8 mouse cellular contexts compared by ENCODE assay signal in genomic region chr16:93883423-93884085, GRCm38 (mm10). TPM values are rescaled to one million over a fixed set of nuclear protein-coding genes. Genes with fewer than 3 reads are reported as not detected.
A peak's percentile ranks its signal among the peaks of the same experiment; 100 is the strongest.
DNase-seq lines count a peak whose midpoint lies in the region; ATAC-seq and TF ChIP-seq lines count a peak whose summit lies in the region.

Chaf1b (plus strand) TSS chr16:93883901.

- H3K27me3 ChIP-seq in embryonic facial prominence, embryonic 15.5 days, result no peaks in the 10 kb centered on the region
- no peaks in the 10 kb centered on the region for H3K27me3 ChIP-seq in limb, embryonic 14.5 days (ENCODE audit: control insufficient read depth, insufficient read depth, low read length)
- H3K27me3 ChIP-seq in midbrain, postnatal 0 days (ENCODE audit: insufficient read depth, low read length), result no peaks in the 10 kb centered on the region

- H3K4me1 ChIP-seq in bone marrow, adult 2 months (ENCODE audit: control insufficient read depth, insufficient read depth, low read length), result no peaks in the 10 kb centered on the region
- peaks cover 18% of the 10 kb centered on the region for H3K4me1 ChIP-seq in embryonic facial prominence, embryonic 15.5 days
- H3K4me1 ChIP-seq in limb, embryonic 14.5 days (ENCODE audit: control insufficient read depth, insufficient read depth, low read length), result peaks cover 3% of the 10 kb centered on the region; the same call in 1 of the 2 replicates
- 0 out of 2 replicates have a peak, but pooled peaks cover 2% of the 10 kb centered on the region for H3K4me1 ChIP-seq in midbrain, postnatal 0 days (ENCODE audit: insufficient read depth, low read length)

- peak within 1 kb of the TSS; percentile 88 for H3K4me2 ChIP-seq in embryonic facial prominence, embryonic 15.5 days (replicated peaks)
- H3K4me2 ChIP-seq in limb, embryonic 14.5 days (replicated peaks; ENCODE audit: low read depth, low read length, severe bottlenecking), result peak within 1 kb of the TSS; percentile 87
- H3K4me2 ChIP-seq in midbrain, postnatal 0 days (ENCODE audit: low read depth, low read length, poor library complexity, severe bottlenecking), result peak within 1 kb of the TSS; percentile 97

- peak within 1 kb of the TSS; percentile 92 for H3K4me3 ChIP-seq in bone marrow, adult 2 months (replicated peaks; ENCODE audit: control insufficient read depth, low read depth, low read length)
- peak within 1 kb of the TSS; percentile 85 for H3K4me3 ChIP-seq in embryonic facial prominence, embryonic 15.5 days (replicated peaks)
- peak within 1 kb of the TSS; percentile 82 for H3K4me3 ChIP-seq in limb, embryonic 14.5 days (replicated peaks; ENCODE audit: low read length)
- H3K4me3 ChIP-seq in midbrain, postnatal 0 days (ENCODE audit: low read depth, low read length), result peak within 1 kb of the TSS; percentile 66

- DNase-seq in 416B (ENCODE audit: low read depth), result peak; percentile 98
- DNase-seq in heart, adult 8-10 months (ENCODE audit: low spot score), result peak; percentile 93
- DNase-seq in kidney, adult 9 months, result peak; percentile 98
- DNase-seq in limb, embryonic 14.5 days (ENCODE audit: low spot score), result peak; percentile 96
- DNase-seq in midbrain, postnatal 0 days (ENCODE audit: low spot score), result peak; percentile 97
- DNase-seq in spleen, postnatal 14 days (ENCODE audit: low spot score in 2 of 2), result peak; percentile 99

- no peak within 1 kb of the TSS; the same call in 1 of the 2 replicates for H3K27ac ChIP-seq in bone marrow, adult 2 months (ENCODE audit: control insufficient read depth, insufficient read depth, low read depth, low read length, poor library complexity)
- H3K27ac ChIP-seq in embryonic facial prominence, embryonic 15.5 days (replicated peaks), result no peak within 1 kb of the TSS; the same call in 1 of the 2 replicates
- no peak within 1 kb of the TSS for H3K27ac ChIP-seq in limb, embryonic 14.5 days (replicated peaks; ENCODE audit: low read depth, low read length)
- H3K27ac ChIP-seq in midbrain, postnatal 0 days (ENCODE audit: low read depth, low read length), result no peak within 1 kb of the TSS

- no peak for TF ChIP-seq CTCF in bone marrow, adult 2 months (IDR thresholded peaks at IDR 0.05; ENCODE audit: control insufficient read depth, insufficient read depth, low read length)
- peak; percentile 39; the same call in 1 of the 2 replicates for TF ChIP-seq CTCF in midbrain, postnatal 0 days (IDR thresholded peaks at IDR 0.05)

- peak within 1 kb of the TSS; percentile 54 for H3K9ac ChIP-seq in embryonic facial prominence, embryonic 15.5 days
- peak within 1 kb of the TSS; percentile 72 for H3K9ac ChIP-seq in limb, embryonic 14.5 days (ENCODE audit: low read depth, low read length, severe bottlenecking)
- peak within 1 kb of the TSS; percentile 60 for H3K9ac ChIP-seq in midbrain, postnatal 0 days (replicated peaks; ENCODE audit: low read length, poor library complexity, severe bottlenecking)

- peaks cover 13% of the 10 kb centered on the region for H3K36me3 ChIP-seq in embryonic facial prominence, embryonic 15.5 days
- H3K36me3 ChIP-seq in limb, embryonic 14.5 days (ENCODE audit: control insufficient read depth, insufficient read depth, low read length), result peaks cover 25% of the 10 kb centered on the region
- H3K36me3 ChIP-seq in midbrain, postnatal 0 days (ENCODE audit: insufficient read depth, low read length), result no peaks in the 10 kb centered on the region

- peak; percentile 95 for ATAC-seq in embryonic facial prominence, embryonic 15.5 days (ENCODE audit: insufficient number of reproducible peaks, low FRiP score, low TSS enrichment, low read depth)
- peak; percentile 94 for ATAC-seq in limb, embryonic 14.5 days (ENCODE audit: low FRiP score, low read depth)
- peak; percentile 95 for ATAC-seq in midbrain, postnatal 0 days (ENCODE audit: low FRiP score)

- under 1% methylated on average over 54 of the region's 54 CpGs for WGBS in bone marrow, adult 2 months
- WGBS in embryonic facial prominence, embryonic 15.5 days, result 1% methylated on average over 54 of the region's 54 CpGs
- WGBS in limb, embryonic 14.5 days, result under 1% methylated on average over 36 of the region's 54 CpGs
- WGBS in midbrain, postnatal 0 days, result under 1% methylated on average over 50 of the region's 54 CpGs

- peak; percentile 43; the same call in 1 of the 2 replicates for TF ChIP-seq POLR2A in bone marrow, adult 2 months (IDR thresholded peaks at IDR 0.05; ENCODE audit: borderline replicate concordance, control insufficient read depth, low read depth, low read length)
- TF ChIP-seq POLR2A in limb, embryonic 14.5 days (IDR thresholded peaks at IDR 0.05; ENCODE audit: borderline replicate concordance, extremely low read depth, insufficient read depth, insufficient read length), result no peak

- no peaks in the 10 kb centered on the region for H3K9me3 ChIP-seq in embryonic facial prominence, embryonic 15.5 days (replicated peaks)
- H3K9me3 ChIP-seq in limb, embryonic 14.5 days (ENCODE audit: control insufficient read depth, low read length), result no peaks in the 10 kb centered on the region
- H3K9me3 ChIP-seq in midbrain, postnatal 0 days (ENCODE audit: low read length), result no peaks in the 10 kb centered on the region

RNA-seq across cellular contexts. Expression of gene Chaf1b, which starts in this region (rescaled TPM):
- 22.1 and 39.4 TPM in 2 replicates for polyA plus RNA-seq in bone marrow, adult 2 months (2011; ENCODE audit: insufficient read depth, insufficient read length, low replicate concordance, missing spikeins)
- 54.9 and 56.7 TPM in 2 replicates for polyA plus RNA-seq in embryonic facial prominence, embryonic 15.5 days (2015; fragmentation: Nextera tagmentation; extraction: Ambion mirVana)
- total RNA-seq in heart, adult 8-10 months (2022), result 1 to 10 TPM in 1 of 4 experiments, under 1 TPM in 3; 0.60 to 1.5 (median 0.75) TPM
- 43.2 and 44.4 TPM in 2 replicates for polyA plus RNA-seq in limb, embryonic 14.5 days (2012; rRNA removed)
- 66.3 and 73.9 TPM in 2 replicates for polyA plus RNA-seq in limb, embryonic 14.5 days (2014; fragmentation: Nextera tagmentation; extraction: Ambion mirVana)
- total RNA-seq in midbrain, postnatal 0 days (2014; rRNA removed), result 7.6 and 9.3 TPM in 2 replicates
- polyA plus RNA-seq in midbrain, postnatal 0 days (2015; fragmentation: Nextera tagmentation; extraction: Ambion mirVana), result 11.6 and 12.0 TPM in 2 replicates
